Mouse (Mus musculus) stomach, postnatal 0 days (tissue): ENCODE measurements around the gene Gm3239.
"Not testable (repeated sequence)": the region's sequence is repeated elsewhere in the genome, so short reads cannot be mapped to it uniquely, and the experiment has no call there.

ENCODE experiments used
- CTCF ChIP-seq: IDR thresholded peaks from 2 replicates; pipeline ENCODE4 v1.5.1; 2016; ENCODE audit warnings: antibody characterized with exemption, low read depth, mild to moderate bottlenecking, moderate library complexity
- EP300 ChIP-seq: optimal IDR thresholded peaks from 2 replicates; pipeline ENCODE3; 2016; ENCODE audit warnings: antibody characterized with exemption

GRCm38 (mm10) chr14:4649309-4649708 lies 14.7 kb upstream of the Gm3239 start:
- not testable (repeated sequence) for TF ChIP-seq CTCF, EP300
